Mouse (Mus musculus) olfactory bulb, adult 2 months (tissue): ENCODE data around the gene Otop3.

ENCODE experiments used
- CTCF ChIP-seq: fragments of 200-500 bp; IDR thresholded peaks from 2 replicates; pipeline ENCODE4 v1.5.1; 2012; ENCODE audit warnings: low read depth, mild to moderate bottlenecking, low read length, moderate library complexity; ENCODE audit not compliant: insufficient read depth
- POLR2A ChIP-seq: fragments of 200-500 bp; IDR thresholded peaks from 2 replicates; pipeline ENCODE4 v1.6.1; 2012; ENCODE audit warnings: mild to moderate bottlenecking, low read depth, low read length, moderate library complexity; ENCODE audit not compliant: insufficient read depth

- TF ChIP-seq POLR2A, result no peak
- no peak for TF ChIP-seq CTCF
Measured at GRCm38 (mm10) chr11:115377854-115378253, 43.3 kb downstream of the Otop3 start.
